Mouse (Mus musculus) lung, postnatal 14 days (tissue): ENCODE measurements around the gene Vtcn1.

Source experiments
- DNase-seq: peaks from one replicate; pipeline ENCODE4 v3.0.0; 2021

Vtcn1 gene

DNA sequence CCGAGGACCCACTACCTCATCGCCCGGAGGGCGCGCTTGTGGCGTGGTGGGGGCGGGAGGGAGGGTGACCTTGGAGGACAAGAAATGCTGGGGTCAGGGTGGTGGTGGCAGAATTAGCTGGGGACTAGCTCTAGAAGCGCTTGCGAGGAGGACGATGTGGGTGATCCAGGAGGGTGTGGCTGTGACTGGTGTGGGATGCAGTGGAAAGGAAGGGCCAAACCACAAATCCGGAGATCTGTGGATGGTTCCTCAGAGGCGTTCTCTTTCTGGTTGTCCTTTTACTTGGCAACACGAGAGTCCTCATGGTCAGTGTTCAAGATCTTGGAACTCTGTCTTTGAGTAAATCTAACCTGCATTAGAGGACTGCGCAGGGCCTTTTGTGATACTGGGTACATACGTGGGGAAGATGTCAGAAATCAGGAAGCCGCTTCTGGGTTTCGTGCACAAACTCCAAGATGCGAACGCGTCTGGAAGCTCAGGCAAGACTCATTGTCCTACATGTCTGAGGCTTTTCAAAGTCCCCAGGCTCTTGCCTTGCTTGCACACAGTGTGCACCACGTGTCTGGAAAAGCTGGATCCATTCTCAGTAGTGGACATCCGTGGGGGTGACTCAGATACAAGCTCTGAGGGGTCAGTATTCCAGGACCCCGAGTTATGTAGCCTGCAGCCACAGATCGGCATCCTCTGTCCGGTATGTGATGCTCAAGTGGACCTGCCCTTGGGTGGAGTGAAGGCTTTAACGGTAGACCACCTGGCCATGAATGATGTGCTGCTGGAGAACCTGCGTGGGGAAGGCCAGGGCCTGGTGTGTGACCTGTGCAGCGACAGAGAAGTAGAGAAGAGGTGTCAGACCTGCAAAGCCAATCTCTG, 97.5 kb downstream of the Vtcn1 start:
- no peak for DNase-seq

DNA sequence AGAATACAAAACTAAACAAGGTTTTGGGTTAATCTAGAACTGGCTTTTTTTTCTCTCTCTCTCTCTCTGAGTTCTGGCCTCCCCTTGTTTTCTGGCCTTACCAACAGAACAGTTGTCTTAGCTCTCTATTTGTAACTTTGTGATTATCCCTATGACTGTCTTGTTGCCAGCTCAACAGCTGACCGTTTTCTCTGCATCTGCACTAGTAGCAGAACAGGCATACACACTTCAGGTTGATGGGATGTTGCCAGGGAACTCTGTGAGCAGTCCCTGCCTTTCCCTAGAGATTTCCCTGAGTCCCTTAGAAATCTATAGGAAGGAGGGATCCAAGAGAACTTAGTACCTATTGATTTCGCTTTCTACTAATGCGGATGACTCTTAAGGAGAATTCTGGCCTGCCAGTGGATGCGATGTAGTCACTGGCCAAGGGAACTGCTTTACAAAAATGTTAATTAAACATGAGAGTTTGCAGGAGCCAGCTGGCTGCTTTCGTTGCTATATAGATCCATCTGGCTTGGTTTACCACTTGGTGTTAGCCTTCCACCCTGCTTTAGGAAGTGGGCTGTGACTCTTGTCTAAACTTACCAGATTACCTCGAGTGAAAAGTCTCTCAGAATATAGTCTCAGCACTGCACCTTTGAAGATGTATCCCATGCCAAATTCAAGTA, 98.9 kb downstream of the Vtcn1 start:
- no peak for DNase-seq

DNA sequence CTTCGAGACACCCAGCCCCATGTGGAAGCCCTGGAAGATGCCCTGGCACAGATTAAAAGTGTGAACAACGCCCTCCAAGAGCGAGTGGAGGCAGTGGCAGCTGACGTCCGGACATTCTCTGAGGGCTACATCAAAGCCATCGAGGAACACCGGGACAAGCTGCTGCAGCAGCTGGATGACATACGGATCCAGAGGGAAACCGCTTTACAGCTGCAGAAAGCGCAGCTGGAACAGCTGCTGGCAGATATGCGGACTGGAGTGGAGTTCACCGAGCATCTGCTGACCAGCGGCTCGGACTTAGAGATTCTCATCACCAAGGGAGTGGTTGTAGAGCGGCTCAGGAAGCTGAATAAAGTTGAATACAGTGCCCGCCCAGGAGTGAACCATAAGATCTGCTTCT, 99.9 kb downstream of the Vtcn1 start:
- no peak for DNase-seq

DNA sequence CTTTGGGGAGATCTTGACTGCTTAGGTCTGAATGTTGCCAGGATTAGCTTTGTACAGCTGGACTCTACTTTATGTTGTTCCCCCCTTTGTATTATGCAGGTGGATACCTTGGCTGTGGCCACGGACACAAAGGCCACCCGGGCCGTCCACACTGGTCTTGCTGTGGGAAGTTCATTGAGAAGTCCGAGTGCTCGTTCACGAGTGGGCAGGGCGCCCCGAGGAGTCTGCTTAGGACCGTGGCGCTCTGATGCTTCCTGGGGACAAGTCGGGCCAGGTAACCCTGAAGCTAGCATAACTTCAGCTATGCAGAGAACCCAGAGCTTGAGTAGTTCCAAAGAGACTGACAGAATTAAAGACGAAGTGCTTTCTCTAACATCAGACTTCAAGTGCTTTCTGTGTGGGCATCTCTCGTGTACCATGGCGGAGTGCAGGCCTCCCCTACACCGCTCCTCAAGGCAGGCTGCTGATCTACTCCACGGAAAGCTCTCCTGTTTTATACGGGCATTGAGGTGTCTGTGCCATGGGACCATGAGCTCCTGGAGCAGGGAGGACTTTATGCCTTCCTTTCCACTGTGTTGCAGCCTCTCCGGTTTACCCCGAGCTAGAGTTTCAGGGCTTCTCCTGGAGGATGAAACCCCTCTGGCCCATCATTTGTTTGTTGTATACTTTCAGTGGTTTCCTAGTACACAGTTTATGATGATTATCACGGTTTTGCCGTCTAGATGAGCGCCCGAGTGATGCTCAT, 106.2 kb downstream of the Vtcn1 start:
- no peak for DNase-seq

DNA sequence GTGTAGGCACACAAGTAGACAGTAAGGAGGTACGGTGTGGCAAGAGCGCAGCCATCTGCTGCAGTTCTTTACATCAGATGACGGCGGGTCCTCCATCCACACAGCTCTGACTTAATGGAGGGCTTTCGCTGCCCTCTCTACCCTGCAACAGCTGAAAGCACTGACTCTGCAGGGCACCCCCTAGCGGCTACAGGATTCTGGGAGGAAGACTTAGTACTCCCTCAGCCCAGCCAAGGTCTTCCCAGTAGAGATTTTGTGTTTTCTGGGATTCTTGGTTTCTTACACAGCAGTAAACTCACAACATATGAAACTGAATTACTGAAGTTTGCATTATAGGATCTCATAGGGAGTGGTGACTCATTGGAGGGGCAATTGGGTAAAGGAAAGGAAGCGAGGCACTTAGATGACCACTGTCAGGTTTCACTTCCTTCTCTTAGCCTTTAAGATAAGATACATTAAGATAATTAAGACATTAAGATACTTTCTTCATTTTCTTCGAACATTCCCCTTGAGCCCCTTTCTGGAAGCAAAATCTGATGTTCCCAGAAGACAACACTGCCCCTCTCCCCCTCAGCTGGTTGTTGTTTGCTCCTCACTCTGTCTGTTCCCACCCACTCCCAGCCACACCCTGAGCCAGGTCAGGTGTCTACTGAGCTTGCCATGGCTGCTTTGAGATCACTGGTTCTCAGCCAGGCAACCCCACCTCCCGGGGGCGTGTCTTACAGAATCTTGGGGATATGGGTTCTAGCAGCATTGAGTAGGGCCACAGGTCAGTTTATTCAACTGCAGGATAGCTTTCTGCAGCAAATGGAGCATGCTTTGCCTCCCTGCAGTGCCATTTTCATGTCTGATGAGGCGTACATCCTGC, 107.1 kb downstream of the Vtcn1 start:
- DNase-seq = peak; percentile 39

DNA sequence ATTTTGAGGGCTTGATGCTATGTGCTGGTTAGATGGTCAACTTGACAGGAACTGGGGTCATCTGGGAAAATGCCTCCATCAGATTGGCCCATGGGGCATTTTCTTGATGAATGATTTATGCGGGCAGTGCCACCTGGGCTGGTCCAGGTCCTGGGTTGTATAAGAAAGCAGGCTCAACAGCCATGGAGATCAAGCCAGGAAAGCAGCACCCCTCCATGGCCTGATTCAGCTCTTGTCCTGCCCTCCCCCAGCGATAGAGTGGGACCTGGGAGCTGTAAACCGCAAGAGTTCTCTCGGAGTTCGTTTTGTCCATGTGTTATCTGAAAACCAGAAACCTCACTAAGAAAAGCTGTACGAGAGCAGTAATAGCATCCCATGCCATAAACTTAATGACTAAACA, 110.3 kb downstream of the Vtcn1 start:
- DNase-seq = no peak

DNA sequence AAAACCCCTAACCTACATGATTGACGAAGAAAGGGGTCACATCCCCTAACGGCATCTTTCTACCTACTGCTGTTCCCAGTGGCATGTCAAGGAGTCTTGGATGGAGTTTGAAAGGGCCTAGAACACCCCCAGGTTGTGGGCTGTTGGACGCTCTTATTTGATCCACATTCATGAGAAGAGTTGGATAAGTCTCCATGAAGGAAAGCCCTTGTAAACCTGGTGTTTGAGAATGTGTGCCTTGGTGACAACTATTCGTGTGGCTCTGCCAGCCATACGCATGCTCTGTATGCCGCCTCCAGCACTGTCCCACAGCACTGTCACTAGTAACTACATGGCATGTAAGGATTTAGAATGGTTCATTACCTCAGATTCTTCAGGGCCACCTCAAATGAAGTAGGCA, 110.9 kb downstream of the Vtcn1 start:
- DNase-seq = no peak

DNA sequence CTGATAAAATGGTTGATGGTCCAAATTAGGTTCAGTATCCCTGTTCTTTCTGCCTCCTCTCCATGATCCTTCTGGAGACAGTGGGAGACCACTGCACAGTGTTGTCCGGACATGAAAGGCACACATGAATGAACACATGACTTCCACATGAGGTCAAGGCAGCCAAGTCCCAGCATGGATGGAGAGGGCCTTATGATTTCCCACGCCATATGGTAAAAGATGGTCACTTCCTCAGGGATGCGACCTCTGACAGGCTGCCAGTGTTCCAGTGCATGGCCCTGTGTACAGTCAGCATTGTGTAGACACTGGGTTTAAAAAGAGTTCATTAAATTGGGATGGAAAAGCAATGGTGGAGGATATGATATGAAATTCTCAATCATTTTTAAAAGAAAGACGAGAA, 113.0 kb downstream of the Vtcn1 start:
- no peak for DNase-seq

DNA sequence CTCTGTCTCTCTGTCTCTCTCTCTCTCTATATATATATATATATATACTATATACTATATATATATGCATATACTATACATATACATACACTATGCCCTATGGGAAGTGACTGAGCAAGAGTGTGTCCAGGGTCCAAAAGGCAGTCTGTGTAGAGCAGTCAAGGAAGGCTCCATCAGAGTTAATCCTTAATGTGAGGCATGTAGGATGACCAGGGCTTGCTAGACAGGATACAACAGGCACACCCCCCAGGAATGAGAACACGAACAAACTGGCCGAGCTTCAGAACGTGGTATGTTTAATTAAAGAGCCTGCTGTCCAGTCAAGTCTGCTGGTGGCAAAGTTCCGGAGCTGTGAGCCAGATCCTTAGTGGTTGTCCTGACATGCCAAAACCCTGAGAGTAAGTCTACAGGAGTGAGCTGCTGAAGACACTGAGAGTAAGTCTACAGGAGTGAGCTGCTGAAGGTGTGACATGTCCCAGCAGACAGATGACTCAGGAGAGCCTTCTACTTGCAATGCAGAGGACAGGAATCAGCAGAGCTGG, 115.3 kb downstream of the Vtcn1 start:
- DNase-seq = no peak
